Mouse (Mus musculus): Measurements from ENCODE around the gene Cdk5.

DNA sequence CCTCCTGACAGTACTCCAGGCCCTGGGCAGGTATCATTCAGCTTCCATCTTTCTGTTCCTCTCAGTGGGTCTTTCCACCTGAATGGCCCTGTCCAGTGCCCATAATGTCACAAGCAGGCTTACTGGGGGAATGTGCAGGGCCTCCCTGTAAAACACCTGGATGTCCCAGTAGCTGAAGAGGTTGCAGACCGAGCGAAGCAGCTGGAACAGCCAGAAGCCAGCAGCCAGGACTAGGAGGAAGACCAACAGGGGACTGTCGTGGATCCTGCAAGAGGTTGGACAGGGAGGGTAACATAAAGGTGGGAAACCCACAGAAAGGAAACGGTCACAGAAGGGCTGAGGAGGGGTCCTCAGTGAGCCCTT is 33.7 kb downstream of the Cdk5 start:
- TF ChIP-seq POLR2A (IDR thresholded peaks at IDR 0.05; ENCODE audit: low read depth, low read length) (no peak), CTCF (IDR thresholded peaks at IDR 0.05; ENCODE audit: borderline replicate concordance, insufficient read depth, low read length) (no peak)
